Mouse (Mus musculus) MEL (cell line): ENCODE results near the gene Rassf5. TPM values are rescaled to one million over a fixed set of nuclear protein-coding genes. Genes with fewer than 3 reads are reported as not detected.

Experiments
- DNase-seq: peaks from one replicate; pipeline ENCODE4 v3.0.0; 2011; ENCODE audit warnings: low read depth, low spot score
- H3K27ac ChIP-seq: 2 replicates; pipeline ENCODE4 v1.5.1; 2012; ENCODE audit warnings: low read depth, mild to moderate bottlenecking, control low read depth, low read length, moderate library complexity; ENCODE audit not compliant: control insufficient read depth
- H3K27me3 ChIP-seq, 2 experiments: fragments of 150-350 bp in 1 of 2; sonication (generic) in 1 of 2; 2 replicates each; pipeline ENCODE4 v1.6.1; 2012; ENCODE audit warnings: low read length in 2 of 2, mild to moderate bottlenecking in 2 of 2, improper control_type of control experiment in 1 of 2, moderate library complexity in 1 of 2; ENCODE audit not compliant: insufficient read depth in 2 of 2, control insufficient read depth in 1 of 2
- H3K36me3 ChIP-seq, 2 experiments: 2 replicates each; pipeline ENCODE4 v1.6.1; 2012 to 2014; ENCODE audit warnings: low read length in 2 of 2, improper control_type of control experiment in 1 of 2, inconsistent platforms in 1 of 2, mild to moderate bottlenecking in 1 of 2; ENCODE audit not compliant: insufficient read depth in 2 of 2, control insufficient read depth in 1 of 2
- H3K4me1 ChIP-seq, 2 experiments: fragments of 150-350 bp in 1 of 2; sonication (generic) in 1 of 2; 2 replicates each; pipeline ENCODE4 v1.6.1; 2012; ENCODE audit warnings: low read length in 2 of 2, improper control_type of control experiment in 1 of 2, mild to moderate bottlenecking in 1 of 2; ENCODE audit not compliant: insufficient read depth in 2 of 2, control insufficient read depth in 1 of 2
- H3K4me3 ChIP-seq, 2 experiments: fragments of 150-350 bp in 1 of 2; sonication (generic) in 1 of 2; 2 replicates each; pipeline ENCODE4 v1.5.1; 2012; ENCODE audit warnings: low read depth in 2 of 2, low read length in 2 of 2, mild to moderate bottlenecking in 2 of 2, moderate library complexity in 2 of 2, control low read depth in 1 of 2, improper control_type of control experiment in 1 of 2; ENCODE audit not compliant: control insufficient read depth in 1 of 2, insufficient read depth in 1 of 2
- H3K79me2 ChIP-seq: 2 replicates; pipeline ENCODE4 v1.6.1; 2012; ENCODE audit warnings: mild to moderate bottlenecking, low read length, moderate library complexity; ENCODE audit not compliant: control insufficient read depth, poor library complexity, insufficient read depth
- H3K9ac ChIP-seq: 2 replicates; pipeline ENCODE4 v1.6.1; 2012; ENCODE audit warnings: low read depth, mild to moderate bottlenecking, control low read depth, low read length, moderate library complexity; ENCODE audit not compliant: control insufficient read depth, poor library complexity, severe bottlenecking
- H3K9me3 ChIP-seq: fragments of 150-350 bp; sonication (generic); replicated peaks from 2 replicates; pipeline ENCODE4 v1.6.1; 2012; ENCODE audit warnings: mild to moderate bottlenecking, low read length, improper control_type of control experiment, moderate library complexity; ENCODE audit not compliant: insufficient read depth
- BHLHE40 ChIP-seq: IDR thresholded peaks from 2 replicates; pipeline ENCODE4 v1.6.1; 2012; ENCODE audit warnings: low read depth, mild to moderate bottlenecking, inconsistent platforms, low read length, improper control_type of control experiment, borderline replicate concordance
- CHD1 ChIP-seq: IDR thresholded peaks from 2 replicates; pipeline ENCODE4 v1.6.1; 2012; ENCODE audit warnings: low read depth, mild to moderate bottlenecking, inconsistent platforms, low read length, improper control_type of control experiment
- CHD2 ChIP-seq: IDR thresholded peaks from 2 replicates; pipeline ENCODE4 v1.6.1; 2011; ENCODE audit warnings: low read length, improper control_type of control experiment
- E2F4 ChIP-seq: IDR thresholded peaks from 2 replicates; pipeline ENCODE4 v1.6.1; 2011; ENCODE audit warnings: low read depth, low read length, improper control_type of control experiment, borderline replicate concordance
- EP300 ChIP-seq, 2 experiments: IDR thresholded peaks; 2 replicates each; pipeline ENCODE4 v1.6.1; 2011; ENCODE audit warnings: improper control_type of control experiment in 2 of 2, low read length in 2 of 2, low read depth in 1 of 2, mild to moderate bottlenecking in 1 of 2
- ETS1 ChIP-seq: IDR thresholded peaks from 2 replicates; pipeline ENCODE4 v1.6.1; 2012; ENCODE audit warnings: low read depth, mild to moderate bottlenecking, inconsistent platforms, low read length, improper control_type of control experiment, moderate library complexity
- GABPA ChIP-seq: IDR thresholded peaks from 2 replicates; pipeline ENCODE4 v1.6.1; 2012; ENCODE audit warnings: low read depth, mild to moderate bottlenecking, inconsistent platforms, low read length, improper control_type of control experiment, moderate library complexity
- GATA1 ChIP-seq: IDR thresholded peaks from 2 replicates; pipeline ENCODE4 v1.6.1; 2011; ENCODE audit warnings: low read depth, low read length, improper control_type of control experiment
- JUND ChIP-seq: IDR thresholded peaks from 2 replicates; pipeline ENCODE4 v1.6.1; 2011; ENCODE audit warnings: low read depth, mild to moderate bottlenecking, improper control_type of control experiment, low read length
- MAFK ChIP-seq: IDR thresholded peaks from 2 replicates; pipeline ENCODE4 v1.6.1; 2011; ENCODE audit warnings: low read depth, mild to moderate bottlenecking, low read length, improper control_type of control experiment, borderline replicate concordance
- MAX ChIP-seq: IDR thresholded peaks from 2 replicates; pipeline ENCODE4 v1.6.1; 2011; ENCODE audit warnings: low read length, improper control_type of control experiment
- MEF2A ChIP-seq: IDR thresholded peaks from 2 replicates; pipeline ENCODE4 v1.6.1; 2014; ENCODE audit warnings: low read depth, mild to moderate bottlenecking, inconsistent platforms, low read length, improper control_type of control experiment; ENCODE audit not compliant: poor library complexity, insufficient replicate concordance, severe bottlenecking; ENCODE audit errors: extremely low read depth
- MXI1 ChIP-seq: IDR thresholded peaks from 2 replicates; pipeline ENCODE4 v1.6.1; 2011; ENCODE audit warnings: mild to moderate bottlenecking, low read depth, low read length, improper control_type of control experiment
- MYB ChIP-seq: IDR thresholded peaks from 2 replicates; pipeline ENCODE4 v1.6.1; 2011; ENCODE audit warnings: mild to moderate bottlenecking, low read depth, low read length, improper control_type of control experiment
- MYC ChIP-seq: IDR thresholded peaks from 2 replicates; pipeline ENCODE4 v1.6.1; 2011; ENCODE audit warnings: low read depth, mild to moderate bottlenecking, low read length, improper control_type of control experiment, moderate library complexity
- NELFE ChIP-seq: IDR thresholded peaks from 2 replicates; pipeline ENCODE4 v1.6.1; 2011; ENCODE audit warnings: low read depth, low read length, improper control_type of control experiment
- NRF1 ChIP-seq: IDR thresholded peaks from 2 replicates; pipeline ENCODE4 v1.6.1; 2014; ENCODE audit warnings: low read depth, mild to moderate bottlenecking, inconsistent platforms, low read length, improper control_type of control experiment, moderate library complexity; ENCODE audit not compliant: poor library complexity, insufficient read depth, severe bottlenecking
- POLR2A ChIP-seq, 2 experiments: IDR thresholded peaks; 2 replicates each; pipeline ENCODE4 v1.6.1; 2011 to 2012; ENCODE audit warnings: low read length in 2 of 2, mild to moderate bottlenecking in 2 of 2, control low read depth in 1 of 2, improper control_type of control experiment in 1 of 2, low read depth in 1 of 2, moderate library complexity in 1 of 2; ENCODE audit not compliant: control insufficient read depth in 1 of 2, insufficient read depth in 1 of 2, poor library complexity in 1 of 2
- POLR2AphosphoS2 ChIP-seq: IDR thresholded peaks from 2 replicates; pipeline ENCODE4 v1.6.1; 2011; ENCODE audit warnings: low read length, improper control_type of control experiment
- RAD21 ChIP-seq: IDR thresholded peaks from 2 replicates; pipeline ENCODE4 v1.6.1; 2011; ENCODE audit warnings: mild to moderate bottlenecking, low read depth, low read length, improper control_type of control experiment
- SIN3A ChIP-seq: IDR thresholded peaks from 2 replicates; pipeline ENCODE4 v1.6.1; 2012; ENCODE audit warnings: low read length, improper control_type of control experiment, inconsistent platforms
- SMC3 ChIP-seq: IDR thresholded peaks from 2 replicates; pipeline ENCODE4 v1.6.1; 2011; ENCODE audit warnings: low read depth, low read length, improper control_type of control experiment
- TCF12 ChIP-seq: IDR thresholded peaks from 2 replicates; pipeline ENCODE4 v1.6.1; 2014; ENCODE audit warnings: low read depth, mild to moderate bottlenecking, inconsistent platforms, low read length, improper control_type of control experiment, moderate library complexity
- UBTF ChIP-seq: IDR thresholded peaks from 2 replicates; pipeline ENCODE4 v1.6.1; 2012; ENCODE audit warnings: low read depth, mild to moderate bottlenecking, inconsistent platforms, low read length, improper control_type of control experiment, moderate library complexity, borderline replicate concordance; ENCODE audit not compliant: insufficient read depth
- USF1 ChIP-seq: IDR thresholded peaks from 2 replicates; pipeline ENCODE4 v1.6.1; 2014; ENCODE audit warnings: low read depth, mild to moderate bottlenecking, inconsistent platforms, low read length, improper control_type of control experiment, moderate library complexity
- USF2 ChIP-seq, 2 experiments: IDR thresholded peaks; 2 replicates each; pipeline ENCODE4 v1.6.1; 2011 to 2012; ENCODE audit warnings: improper control_type of control experiment in 2 of 2, low read length in 2 of 2, borderline replicate concordance in 1 of 2, inconsistent platforms in 1 of 2, low read depth in 1 of 2, mild to moderate bottlenecking in 1 of 2; ENCODE audit not compliant: insufficient read depth in 1 of 2
- ZKSCAN1 ChIP-seq: IDR thresholded peaks from 2 replicates; pipeline ENCODE4 v1.6.1; 2012; ENCODE audit warnings: low read depth, mild to moderate bottlenecking, inconsistent platforms, low read length, improper control_type of control experiment, moderate library complexity
- ZMIZ1 ChIP-seq: IDR thresholded peaks from 2 replicates; pipeline ENCODE4 v1.6.1; 2012; ENCODE audit warnings: low read depth, mild to moderate bottlenecking, inconsistent platforms, low read length, improper control_type of control experiment, moderate library complexity
- ZNF384 ChIP-seq: IDR thresholded peaks from 2 replicates; pipeline ENCODE4 v1.6.1; 2012; ENCODE audit warnings: low read depth, mild to moderate bottlenecking, inconsistent platforms, low read length, improper control_type of control experiment
- polyA plus RNA-seq, 2 experiments: library from polyadenylated mRNA; stranded (reverse) in 1 of 2; unstranded in 1 of 2; fragments of >175 nt in 1 of 2; fragments of >200 nt in 1 of 2; gene quantifications; 2 replicates each; pipeline versions ENCODE4 v1.2.1 to v1.2.4; 2012; ENCODE audit warnings: low replicate concordance in 2 of 2, low read depth in 1 of 2; ENCODE audit not compliant: insufficient read length in 2 of 2, insufficient read depth in 1 of 2, missing spikeins in 1 of 2
- total RNA-seq: library from RNA; depleted of rRNA; stranded (reverse); fragments of 300-350 nt; gene quantifications from 2 replicates; pipeline ENCODE4 v1.2.3, GENCODE M21; 2012

The Rassf5 gene
- total and polyA plus RNA-seq, 3 experiments = 14.8 to 28.8 TPM; not detected in 1

DNA sequence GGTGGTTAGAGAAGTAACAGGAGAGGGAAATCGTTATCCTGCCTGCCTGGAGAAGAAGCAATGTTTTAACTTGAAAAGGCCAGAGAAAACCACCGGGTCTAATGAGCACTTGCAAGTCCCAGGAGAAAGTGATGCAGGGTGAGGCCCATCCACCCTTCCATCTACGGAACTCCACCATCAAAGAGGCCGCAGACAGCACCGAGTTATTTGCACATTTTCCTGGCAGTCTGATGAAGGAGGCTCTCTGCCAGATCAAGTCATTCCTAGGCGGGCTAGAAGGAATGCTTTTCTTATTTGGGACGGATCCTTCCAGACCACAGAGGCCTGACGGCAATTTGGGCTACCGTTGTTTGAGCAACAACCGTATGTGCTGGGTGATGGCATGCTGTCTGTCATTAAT, 44.5 kb downstream of the Rassf5 start:
- Histone ChIP-seq H3K27me3 (no peaks in the 10 kb centered on the region), H3K27ac (no peak overlapping the region), H3K9me3 (no peaks in the 10 kb centered on the region), H3K79me2 (peaks cover 26% of the 10 kb centered on the region), H3K4me3 (no peak overlapping the region), H3K4me1 (peaks cover 5 to 22% of the 10 kb centered on the region in 2 experiments; a peak in 3 of 4 replicates), H3K36me3 (peaks cover 0 to 12% of the 10 kb centered on the region in 2 experiments; a peak in 2 of 4 replicates), H3K9ac (no peak overlapping the region)
- DNase-seq = no peak
- TF ChIP-seq MXI1 (no peak), ZKSCAN1 (no peak), JUND (no peak), MEF2A (no peak), MAX (no peak), BHLHE40 (no peak), POLR2AphosphoS2 (no peak), MYC (no peak), NRF1 (no peak), CHD1 (no peak), MYB (no peak), USF1 (no peak), SMC3 (no peak), GABPA (no peak), USF2 (IDR thresholded peaks at IDR 0.05; ENCODE audit: borderline replicate concordance in 1 of 2, insufficient read depth in 1 of 2, low read depth in 1 of 2, low read length in 2 of 2) (no peak)

DNA sequence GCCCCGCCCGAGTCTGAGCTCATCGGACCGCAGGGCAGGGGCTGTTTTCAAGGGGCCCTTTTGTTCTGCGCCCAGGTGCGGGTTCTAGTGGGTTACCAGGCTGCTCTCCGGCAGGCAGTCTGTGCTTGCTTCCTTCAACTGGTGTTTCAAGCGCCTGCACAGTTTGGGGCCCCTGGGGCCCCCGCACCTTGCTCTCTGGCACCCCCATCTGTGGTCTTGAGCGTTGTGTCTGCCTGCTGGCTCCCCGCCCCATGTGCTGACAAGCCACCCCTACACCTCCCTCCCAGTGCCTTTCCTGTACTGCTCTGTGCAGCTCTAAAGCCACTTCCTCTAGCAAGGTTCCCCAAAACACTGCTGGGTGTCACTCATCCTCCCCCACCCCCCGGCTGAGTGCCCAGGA, 45.1 kb downstream of the Rassf5 start:
- Histone ChIP-seq H3K4me1 (peaks cover 5 to 22% of the 10 kb centered on the region in 2 experiments; a peak in 3 of 4 replicates), H3K9ac (peak overlapping the region; percentile 85), H3K4me3 (peak overlapping the region; percentile 58 to 96), H3K27ac (peak overlapping the region; percentile 72), H3K79me2 (peaks cover 28% of the 10 kb centered on the region), H3K36me3 (peaks cover 0 to 12% of the 10 kb centered on the region in 2 experiments; a peak in 2 of 4 replicates), H3K9me3 (no peaks in the 10 kb centered on the region), H3K27me3 (no peaks in the 10 kb centered on the region)
- peak; percentile 96 for DNase-seq
- TF ChIP-seq GATA1 (no peak), ETS1 (peak; percentile 54), CHD2 (no peak; the same call in none of the 2 replicates), POLR2A (IDR thresholded peaks at IDR 0.05; ENCODE audit: control insufficient read depth in 1 of 2, insufficient read depth in 1 of 2, low read depth in 1 of 2, low read length in 2 of 2, poor library complexity in 1 of 2) (peak; percentile 28 to 88; a peak in 2 of 4 replicates), POLR2AphosphoS2 (no peak), BHLHE40 (no peak), E2F4 (no peak), EP300 (IDR thresholded peaks at IDR 0.05; ENCODE audit: low read depth in 1 of 2, low read length in 2 of 2) (peak; percentile 41 to 54; a peak in 3 of 4 replicates), ZMIZ1 (no peak; the same call in 1 of the 2 replicates), NELFE (no peak; the same call in 1 of the 2 replicates), ZKSCAN1 (no peak), MYC (peak; percentile 91), MAFK (no peak), MYB (no peak), ZNF384 (0 out of 2 replicates have a peak, but pooled peaks have one; percentile 8), UBTF (peak; percentile 67; the same call in 1 of the 2 replicates), TCF12 (peak; percentile 58; the same call in 1 of the 2 replicates), MXI1 (peak; percentile 86; the same call in 1 of the 2 replicates), SIN3A (peak; percentile 77), GABPA (no peak), RAD21 (peak; percentile 29), JUND (no peak), USF2 (IDR thresholded peaks at IDR 0.05; ENCODE audit: borderline replicate concordance in 1 of 2, insufficient read depth in 1 of 2, low read depth in 1 of 2, low read length in 2 of 2) (no peak)
